Mouse (Mus musculus) thymus, postnatal 14 days (tissue): ENCODE data around the gene Ceacam18.
"Not testable (repeated sequence)": the region's sequence is repeated elsewhere in the genome, so short reads cannot be mapped to it uniquely, and the experiment has no call there.

ENCODE experiments used
- DNase-seq: peaks from one replicate; pipeline ENCODE4 v3.0.0; 2021

The Ceacam18 gene

DNA sequence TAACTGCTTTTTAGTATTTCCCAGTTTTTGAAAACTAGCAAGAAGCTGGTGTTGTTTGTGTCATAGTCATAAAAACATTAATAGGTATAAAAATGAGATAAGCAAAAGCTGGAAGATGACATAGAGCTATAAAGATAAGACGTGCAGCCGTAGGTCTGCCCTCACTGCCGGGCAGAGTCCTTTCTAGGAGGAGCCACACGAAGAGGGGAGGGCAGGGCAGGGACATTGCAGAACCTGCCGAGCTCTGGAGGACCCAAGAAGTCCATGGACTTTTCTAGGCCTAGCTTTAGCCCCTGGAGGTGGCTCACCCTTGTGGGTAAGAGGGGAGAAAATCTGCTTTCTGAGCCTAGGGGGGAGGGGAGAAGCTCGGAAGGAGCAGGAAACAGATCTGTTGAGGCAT, at the start of gene Ceacam18:
Gene Ceacam18 (plus strand): TSS at position 208 of the 400 bp plus-strand sequence.
- no peak for DNase-seq

DNA sequence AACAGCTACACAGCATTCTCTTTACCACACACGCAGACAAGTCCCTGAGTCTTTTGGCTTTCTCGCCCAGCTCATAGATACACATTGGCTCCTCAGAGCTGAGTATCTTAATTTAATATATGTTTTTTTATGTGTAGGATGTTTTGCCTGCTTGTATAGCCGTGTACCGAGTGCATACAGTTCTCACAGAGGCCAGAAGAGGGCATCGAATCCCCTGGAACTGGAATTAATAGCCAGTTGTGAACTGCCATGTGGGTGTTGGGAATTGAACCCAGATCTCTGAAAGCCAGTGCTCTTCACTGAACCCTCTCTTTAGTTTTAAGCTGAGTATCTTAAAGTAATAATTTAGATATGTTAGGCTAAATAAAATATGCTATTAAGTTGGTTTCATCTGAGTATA, 49.7 kb upstream of the Ceacam18 start:
- peak; percentile 16 for DNase-seq

DNA sequence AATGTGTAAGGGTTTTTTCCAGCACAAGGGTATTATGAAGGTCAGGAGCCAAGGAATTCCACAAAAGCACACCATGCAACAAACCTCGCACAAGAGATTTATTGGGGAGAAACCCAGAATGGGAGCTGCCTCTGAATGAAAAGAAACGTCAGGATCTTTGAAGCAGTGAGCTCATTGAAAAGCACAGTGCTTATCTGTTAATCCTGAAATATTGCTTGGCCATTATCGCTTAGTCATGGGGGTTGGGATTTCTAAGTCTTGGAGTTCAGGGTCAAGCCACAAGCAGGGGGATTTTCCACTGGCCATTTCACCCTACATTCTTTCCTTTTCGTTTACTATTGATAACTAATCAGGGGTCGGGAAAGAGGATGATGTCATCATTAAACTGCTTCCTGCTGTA, 32.6 kb upstream of the Ceacam18 start:
- no peak for DNase-seq

DNA sequence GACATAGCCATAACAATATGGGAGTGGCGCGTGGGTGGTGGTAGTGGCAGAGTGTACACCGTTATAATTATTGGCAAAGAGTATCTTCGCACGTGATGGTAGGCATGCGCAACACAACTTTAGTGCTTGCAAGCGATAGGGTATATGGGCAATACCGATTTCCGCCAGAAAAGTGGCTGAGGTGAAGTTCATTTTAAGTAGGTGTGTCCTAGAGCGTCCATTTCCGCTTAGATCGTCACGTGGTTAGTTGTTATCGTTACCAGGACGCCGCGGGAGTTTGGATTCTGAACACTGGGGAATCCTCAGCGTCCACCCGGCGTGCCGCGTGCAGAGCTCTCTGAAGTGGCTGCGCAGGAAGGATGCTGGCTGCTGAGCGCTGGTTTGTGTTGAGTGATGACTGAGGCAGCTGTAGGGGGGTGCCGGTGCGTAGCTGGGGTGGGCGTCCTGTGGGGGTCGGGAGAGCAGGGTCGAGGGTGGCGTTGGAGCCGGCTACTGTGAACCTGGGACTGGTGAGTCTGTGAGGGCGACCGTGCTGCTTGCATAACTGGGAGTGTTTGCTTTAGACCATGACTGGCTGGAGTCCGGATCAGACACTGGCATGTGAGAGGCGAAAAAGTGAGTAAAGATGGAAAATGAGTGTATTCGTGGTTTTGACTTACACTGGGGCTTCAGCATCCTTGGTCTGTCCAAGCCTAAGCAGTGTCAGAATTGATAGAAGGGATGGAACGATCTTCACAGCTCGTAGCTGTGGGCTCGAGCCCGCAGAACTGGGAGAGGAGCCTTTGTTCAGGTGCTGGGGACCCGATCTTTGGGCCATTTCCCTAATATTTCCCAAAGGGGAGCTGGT, 27.4 kb upstream of the Ceacam18 start, which contains the start of gene Zfp819:
Gene Zfp819 (plus strand): TSS at position 274 of the 847 bp plus-strand sequence.
- DNase-seq, result peak; percentile 45

DNA sequence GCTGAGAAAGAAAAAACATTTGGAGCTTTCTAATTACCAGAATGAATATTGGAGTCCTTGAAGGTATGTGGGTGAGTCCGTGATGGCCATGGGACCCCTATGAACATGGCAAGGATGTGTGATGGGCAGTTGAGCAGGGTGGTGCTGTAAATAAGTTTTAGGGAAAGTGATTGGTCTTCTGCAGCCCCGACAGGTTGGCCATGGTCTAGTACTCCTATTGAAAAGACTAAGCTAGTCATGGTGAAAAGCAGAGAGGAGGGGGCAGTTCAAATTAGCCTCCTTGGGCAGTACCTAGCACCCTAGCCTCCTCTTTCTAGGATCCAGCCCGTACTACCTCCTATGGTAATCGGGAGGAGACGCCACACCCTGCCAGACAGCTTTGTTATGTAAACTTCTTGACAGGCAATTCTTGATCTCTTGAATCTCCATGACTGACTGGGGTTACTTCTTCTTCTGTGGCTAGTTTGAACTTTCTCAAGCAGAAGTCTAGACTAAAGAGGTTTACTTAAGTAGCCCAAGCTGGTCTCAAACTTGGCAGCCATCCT, 26.7 kb upstream of the Ceacam18 start:
- DNase-seq, result no peak

DNA sequence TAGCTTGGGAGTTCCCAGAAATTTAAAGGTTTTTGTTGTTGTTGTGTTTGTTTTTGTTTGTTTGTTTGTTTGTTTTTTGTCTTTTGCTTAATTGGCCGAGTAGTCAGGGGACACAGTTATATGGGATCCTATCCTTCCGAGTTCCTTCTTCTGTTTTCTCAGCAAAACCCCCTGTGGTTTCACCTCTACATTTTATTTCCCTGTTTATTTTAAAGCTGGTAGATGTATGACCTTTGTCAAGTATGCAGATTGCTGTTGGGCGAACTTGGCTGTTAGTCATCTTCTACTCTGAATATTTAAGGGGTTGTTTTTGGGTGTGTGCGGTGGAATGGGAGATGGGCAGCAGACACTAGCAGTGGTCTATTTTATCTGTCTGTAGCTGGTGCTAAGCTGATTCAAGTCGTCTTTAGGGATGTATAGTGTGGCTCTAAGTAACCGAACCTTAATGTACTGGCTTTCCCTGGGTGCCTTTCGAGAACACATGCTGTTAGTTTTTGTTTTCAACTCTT, 26.1 kb upstream of the Ceacam18 start:
- no peak for DNase-seq

DNA sequence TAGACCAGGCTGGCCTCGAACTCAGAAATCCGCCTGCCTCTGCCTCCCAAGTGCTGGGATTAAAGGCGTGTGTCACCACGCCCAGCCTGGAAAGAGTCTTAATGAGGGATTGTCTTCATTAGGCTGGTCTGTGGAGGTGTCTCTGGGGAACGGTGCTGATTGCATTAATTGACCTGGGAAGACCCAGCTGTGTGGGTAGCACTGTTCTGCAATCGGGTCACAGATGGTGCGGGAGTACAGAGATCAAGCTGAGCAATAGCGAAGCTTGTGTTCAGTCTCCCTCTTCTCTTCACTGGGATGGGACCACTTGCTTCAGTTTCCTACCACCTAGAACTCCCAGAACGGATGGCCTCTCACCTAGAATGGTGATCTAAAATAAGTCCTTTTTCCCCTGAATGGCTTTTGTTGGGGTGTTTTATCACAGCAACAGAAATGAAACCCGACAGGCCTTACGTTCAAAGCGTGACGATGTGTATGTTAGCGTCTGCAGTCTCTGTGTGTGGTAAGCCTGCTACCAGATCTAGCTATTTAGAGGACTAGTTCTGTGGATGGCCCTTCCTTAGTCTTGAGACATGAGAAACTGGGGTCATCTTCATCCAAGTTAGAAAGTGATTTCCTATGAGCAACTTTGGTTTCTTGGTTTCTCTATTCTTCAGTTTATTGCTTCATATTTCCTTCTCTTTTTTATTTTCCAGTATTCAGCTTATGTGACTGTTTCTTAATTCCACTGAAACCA, 20.5 kb upstream of the Ceacam18 start:
- DNase-seq, result no peak

DNA sequence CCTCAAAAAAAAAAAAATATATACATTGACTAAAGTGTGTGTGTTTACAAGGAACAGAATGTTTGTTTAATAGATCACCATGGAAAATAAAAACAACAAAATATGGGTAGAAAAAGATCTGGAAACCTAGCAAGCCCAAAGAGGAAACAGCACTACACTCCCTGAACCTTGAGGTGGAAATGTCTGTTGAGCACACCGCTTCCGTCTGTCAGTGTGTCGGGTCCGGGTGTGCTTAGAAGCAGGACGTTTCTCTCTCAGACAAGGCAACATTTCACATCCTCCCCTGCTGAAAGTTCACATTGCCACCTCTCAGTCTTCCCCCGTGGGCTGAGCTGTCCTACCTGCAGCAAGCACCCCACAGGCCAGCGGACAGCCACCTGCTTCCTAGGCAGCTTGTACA, 11.6 kb upstream of the Ceacam18 start:
- DNase-seq, result no peak

DNA sequence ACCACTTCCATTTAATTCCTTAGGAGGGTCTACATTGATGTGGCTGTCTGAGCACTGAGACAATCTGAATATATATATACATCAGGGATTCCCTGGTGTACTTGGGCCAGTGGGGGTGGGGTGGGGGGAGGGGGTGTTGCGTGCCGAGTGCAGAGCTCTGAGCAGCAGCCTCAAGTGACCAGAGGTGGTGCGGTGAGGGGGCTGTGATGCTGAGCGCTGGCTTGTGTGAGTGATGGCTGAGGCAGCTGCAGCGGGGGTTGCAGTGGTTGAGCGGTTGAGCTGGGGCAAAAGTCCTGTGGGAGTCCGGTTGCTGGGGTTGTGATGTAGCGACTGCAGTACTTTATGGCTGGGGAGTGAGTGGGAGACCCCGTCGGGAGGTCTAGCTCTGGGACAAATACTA, 10.7 kb upstream of the Ceacam18 start:
- no peak for DNase-seq

DNA sequence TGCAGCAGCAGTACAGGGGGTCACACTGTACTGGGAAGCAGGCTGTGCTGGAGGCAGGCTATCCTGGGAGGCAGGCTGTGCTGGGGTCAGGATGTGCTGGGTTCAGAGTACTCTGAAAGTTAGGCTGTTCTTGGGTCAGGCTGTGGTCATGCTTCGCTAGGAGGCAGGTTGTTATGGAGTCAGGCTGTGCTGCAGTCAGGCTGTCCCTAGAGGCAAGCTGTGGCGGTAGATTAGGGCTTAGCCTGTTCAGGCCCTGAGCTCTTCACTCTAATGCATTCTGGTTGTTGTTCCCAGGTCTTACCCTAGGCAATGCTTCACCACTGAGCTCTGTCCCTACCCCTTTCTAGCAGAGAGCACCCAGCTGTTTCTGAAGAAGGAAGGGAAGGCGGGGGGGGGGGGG, 9.4 kb upstream of the Ceacam18 start:
- no peak for DNase-seq

DNA sequence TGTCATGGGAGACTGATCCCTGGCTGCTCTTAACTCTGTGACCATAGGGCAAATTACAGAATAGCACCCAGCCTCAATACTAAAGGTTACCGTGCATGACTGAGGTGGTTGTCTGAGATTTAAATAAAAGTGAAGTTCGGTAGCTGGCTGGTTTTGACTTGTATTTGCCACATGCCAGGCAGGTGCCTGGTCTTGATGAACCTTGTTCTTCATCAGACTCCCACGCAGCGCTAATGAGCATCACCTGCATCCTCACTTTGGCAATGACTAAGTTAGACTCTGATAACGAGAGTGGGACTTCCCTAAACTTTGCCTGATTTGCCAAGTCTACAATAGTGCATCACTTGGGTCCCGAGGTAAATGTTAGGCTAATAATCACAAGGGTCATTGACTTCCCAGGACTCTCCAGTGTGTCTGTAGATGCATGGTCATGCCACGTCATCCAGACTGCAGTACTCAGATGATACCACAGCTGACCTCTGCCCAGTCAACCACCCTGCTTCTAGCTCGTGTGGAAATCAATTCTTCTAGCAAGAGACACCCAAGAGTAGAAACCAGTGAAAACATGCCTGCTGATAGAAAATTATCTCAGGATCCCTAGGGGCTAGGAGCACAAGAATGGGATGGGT, 8.6 kb upstream of the Ceacam18 start:
- no peak for DNase-seq

DNA sequence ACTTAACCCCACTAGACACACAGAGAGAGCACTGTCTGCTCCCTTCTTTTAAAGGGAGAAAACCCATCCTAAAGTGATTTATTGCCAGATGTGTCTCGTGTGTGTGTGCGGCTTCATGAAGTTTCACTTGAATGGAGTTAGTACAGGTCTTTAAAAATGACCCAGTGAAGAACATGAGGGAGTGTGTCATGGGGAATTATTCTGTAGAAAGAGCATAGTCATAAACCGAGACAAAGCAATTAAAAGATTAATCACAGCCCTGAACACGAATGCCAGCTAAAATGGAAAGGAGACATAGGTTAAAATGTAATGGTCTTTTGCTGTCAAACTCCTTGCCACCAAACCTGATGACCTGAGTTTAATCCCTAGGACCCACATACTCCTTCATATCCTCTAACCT, 567 bp upstream of the Ceacam18 start:
- DNase-seq, result no peak

DNA sequence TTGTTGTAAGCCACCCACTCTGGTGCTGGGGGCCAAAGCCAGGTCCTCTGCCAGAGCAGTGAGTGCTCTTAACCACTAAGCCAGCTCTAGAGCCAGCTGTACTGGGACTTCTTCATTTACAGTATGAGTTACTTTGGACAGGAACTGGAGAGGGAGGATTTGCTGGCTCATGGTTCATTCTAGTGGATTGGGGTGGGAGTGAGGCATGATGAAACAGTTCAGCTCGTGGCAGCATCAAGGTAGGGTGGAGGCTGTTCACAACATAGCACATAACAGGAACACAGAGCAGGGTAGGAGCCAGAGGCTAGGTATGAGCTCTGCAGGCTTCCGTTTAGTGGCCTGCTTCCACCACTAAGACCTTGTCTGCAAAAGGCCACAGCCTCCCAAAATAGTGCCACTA, 1.7 kb downstream of the Ceacam18 start:
- no peak for DNase-seq

DNA sequence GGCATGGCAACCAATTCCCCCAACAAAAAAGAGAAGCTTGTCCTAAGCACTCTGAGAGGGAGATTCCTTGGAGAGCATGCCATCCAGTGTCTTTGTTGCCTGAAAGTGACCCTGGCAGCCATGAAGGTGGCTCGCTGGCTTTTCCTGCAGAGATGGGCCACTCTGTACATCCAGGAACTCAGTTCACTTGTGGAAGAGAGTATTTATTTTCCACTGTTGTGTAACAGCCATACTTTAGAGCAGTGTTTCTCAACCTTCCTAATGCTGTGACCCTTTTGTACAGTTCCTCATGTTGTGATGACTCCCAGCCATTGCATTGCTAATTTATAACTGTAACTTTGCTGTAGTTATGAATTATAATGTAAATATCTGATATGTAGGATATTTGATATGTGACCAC, 2.6 kb downstream of the Ceacam18 start:
- no peak for DNase-seq

DNA sequence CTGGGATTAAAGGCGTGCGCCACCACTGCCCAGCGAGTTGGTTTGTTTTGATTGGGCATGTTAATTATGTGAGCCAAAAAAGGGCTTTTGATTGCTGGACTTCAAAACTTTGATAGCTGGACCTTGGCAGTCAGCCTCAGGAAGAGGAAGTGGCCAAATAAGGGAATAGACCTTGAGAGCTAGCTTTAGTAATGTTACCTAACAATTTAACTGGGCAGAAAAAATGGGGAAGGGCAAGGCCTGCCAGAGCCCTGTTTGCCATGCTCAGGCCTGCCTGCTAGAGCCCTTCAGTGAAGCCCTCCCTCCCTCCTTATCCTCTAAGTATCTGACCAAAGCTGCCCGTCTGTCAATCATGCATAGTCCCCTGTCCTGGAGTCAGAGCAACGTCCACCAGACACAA, 8.1 kb downstream of the Ceacam18 start:
- no peak for DNase-seq

DNA sequence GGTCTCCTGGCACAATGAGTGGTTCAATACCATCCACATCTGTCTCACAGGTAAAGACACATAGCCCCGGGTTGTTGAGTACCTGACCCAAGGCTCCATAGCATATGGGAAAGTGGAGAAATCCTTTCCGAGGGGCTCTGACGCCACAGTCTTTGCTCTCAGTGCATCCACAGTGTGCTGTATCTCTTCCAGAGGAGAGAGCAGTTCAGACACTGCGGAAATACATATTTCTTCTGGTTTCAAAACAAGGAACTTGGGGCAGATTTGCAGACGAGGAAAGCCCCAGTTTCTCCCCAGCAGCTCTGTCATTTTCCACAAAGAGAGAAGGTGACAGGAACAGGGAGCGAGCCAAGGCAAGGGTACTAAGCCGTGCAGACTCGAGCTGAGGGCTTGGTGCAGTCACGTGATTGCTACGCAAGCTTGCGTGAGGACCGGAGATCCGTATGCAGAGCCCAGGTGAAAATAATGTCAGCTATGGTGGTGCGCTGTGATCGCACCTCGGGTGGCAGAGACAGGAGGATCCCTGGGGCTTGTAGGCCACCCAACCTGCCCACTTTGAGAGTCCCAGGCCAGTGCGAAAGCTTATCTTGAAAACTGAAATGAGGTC, 8.6 kb downstream of the Ceacam18 start:
- no peak for DNase-seq

DNA sequence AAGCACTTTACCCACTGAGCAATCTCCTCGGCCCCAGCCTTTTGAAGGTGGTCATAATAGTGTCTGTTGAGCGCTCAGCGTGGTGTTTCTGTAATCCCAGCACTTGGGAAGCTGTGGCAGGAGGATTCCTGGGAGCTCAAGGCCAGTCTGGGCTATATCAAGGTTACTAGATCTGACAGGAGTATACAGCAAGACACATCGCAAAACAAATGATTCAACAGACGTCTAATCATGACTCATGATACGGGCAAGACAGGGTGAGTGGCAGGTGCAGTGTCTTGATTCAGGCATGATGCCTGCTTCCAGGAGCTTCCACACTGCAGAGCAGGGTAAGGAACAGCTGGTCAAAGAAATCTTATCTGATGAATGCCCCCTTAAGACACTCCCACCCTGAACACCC, 18.2 kb downstream of the Ceacam18 start:
- no peak for DNase-seq

DNA sequence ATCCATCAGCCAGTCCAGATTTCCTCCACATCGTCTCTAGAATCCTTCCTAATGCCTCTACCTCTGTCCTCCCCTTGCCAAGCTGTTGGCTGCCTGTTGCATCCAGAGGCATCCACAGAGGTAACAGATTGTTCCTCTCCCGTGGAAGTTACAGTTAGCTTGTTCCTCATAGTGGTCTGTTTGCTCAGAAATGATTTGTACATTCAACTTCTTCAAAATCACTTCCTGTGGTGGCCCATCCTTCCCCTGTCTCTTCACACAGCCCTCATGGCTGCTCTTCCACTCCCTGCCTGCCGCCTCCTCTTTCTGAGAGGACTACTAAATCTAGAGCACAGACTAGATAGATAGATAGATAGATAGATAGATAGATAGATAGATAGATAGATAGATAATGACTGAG, 20.0 kb downstream of the Ceacam18 start:
- no peak for DNase-seq

DNA sequence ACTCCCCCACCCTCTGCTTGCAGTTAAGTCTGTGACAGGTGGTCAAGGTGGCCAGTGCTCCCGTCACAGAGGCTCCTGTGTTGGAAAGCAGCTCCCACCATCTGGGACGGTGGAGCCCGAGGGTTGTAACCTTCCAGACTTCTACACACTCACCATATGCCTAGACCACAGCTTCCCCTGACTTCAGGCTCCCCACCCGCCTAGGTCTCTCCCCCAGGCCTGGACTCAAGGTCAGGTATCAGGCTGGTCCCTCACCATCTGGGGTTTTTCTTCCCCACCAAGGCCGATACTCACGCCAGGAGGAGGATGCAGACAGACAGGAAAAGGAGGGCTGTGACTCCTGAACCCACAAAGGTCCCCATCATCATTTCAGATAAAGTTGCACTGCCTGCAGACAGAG, 21.7 kb downstream of the Ceacam18 start:
- no peak for DNase-seq

DNA sequence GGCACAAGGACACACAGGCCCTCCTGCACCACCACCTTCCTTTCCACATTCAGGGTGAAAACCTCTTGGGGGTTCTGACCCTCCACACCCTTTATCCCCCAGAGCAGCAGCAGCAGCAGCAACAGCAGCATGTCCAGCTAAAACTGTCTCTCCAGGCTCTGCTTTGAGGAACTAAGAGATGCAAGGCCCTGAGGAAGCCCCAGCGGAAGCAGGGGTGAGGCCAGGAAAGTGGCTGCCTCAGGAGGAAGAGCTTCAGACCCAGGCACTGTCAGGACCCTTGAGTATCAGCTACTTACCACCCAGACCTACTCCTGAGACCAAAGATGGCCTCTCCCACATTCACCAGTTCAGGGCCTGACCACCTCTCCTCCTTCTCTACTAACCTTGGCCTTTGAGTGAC, 25.5 kb downstream of the Ceacam18 start, which contains the start of gene Siglece:
Gene Siglece (minus strand): TSS at position 160 of the 400 bp plus-strand sequence.
- no peak for DNase-seq

DNA sequence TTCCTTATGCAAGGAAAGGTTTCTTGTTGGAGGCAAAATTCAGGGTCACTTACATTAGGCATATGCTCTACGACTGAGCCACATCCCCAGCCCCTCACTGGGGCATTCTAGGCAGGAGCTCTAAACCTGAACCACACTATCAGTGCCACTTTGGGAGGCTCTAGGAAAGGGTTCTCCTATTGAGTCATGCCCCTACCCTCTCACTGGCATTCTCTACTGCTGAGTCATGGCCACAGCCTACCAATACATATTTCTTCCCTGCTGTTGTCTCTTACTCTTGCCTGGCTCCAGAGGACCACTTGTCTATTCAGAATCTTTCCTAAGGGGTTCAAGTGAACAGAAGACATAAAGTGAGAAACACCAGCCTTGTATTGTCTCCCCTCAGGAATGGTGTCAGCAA, 28.3 kb downstream of the Ceacam18 start:
- no peak for DNase-seq

DNA sequence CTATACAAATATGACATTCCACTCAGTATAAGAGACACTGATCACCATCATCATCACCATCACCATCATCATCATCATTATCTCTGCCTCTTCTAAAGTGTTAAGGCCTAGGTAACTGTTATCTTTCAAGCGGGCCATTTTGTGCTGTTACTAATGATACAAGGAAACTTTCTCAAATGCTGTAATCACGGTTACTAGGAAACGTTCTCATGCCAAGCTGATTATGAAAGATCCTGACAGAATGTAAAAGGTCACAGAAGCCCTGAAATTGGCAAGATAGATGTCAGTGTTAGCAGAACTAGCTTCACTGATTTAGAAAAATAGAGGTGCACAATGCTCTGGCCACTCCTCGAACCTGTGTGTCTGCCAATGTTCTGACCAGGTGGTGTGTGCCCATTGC, 32.7 kb downstream of the Ceacam18 start:
- DNase-seq, result not testable (repeated sequence)

DNA sequence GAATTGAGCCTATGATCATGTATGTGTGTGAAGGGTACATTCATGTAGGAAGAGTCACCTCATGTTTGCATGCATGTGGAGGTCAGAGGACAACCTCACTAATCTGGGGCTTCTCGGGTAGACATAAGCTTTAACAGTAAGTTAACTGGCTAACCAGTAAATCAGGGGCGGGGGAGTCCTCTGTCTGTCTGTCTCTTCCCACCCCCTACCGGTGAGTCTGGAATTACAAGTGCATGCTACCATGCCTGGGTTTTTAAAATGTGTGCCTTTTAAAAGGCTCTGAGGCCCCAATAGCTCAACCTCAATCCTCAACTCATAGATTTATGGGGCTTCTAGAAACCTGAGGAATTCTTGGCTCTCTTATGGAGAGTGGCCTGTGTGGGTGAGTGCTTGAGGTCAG, 34.1 kb downstream of the Ceacam18 start:
- peak; percentile 59 for DNase-seq
